Mouse (Mus musculus): ENCODE data around the gene Wfdc13. TPM values are rescaled to one million over a fixed set of nuclear protein-coding genes. Genes with fewer than 3 reads are reported as not detected.

Wfdc13 gene
- polyA plus RNA-seq, 1 experiment from 2014 or later = 0.93 TPM

DNA sequence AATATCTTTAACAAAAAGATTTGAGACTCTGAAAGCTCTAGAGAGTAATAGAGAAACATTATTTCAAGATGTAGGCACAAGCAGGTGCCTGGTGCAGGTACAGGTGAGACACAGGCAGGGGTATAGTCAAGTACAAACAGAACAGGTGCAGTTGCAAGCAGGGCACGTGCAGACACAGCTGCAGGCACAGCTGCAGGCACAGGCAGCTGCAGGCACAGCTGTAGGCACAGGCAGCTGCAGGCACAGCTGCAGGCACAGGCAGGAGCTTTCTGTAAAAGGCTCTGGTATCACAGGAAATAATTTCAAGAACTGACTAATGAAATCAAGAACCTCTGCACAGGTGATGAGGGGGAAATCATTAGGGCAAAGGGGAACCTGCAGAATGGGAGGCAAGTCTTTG is 14.0 kb upstream of the Wfdc13 start:
- WGBS = 32% methylated on average over 1 of the region's 1 CpGs

DNA sequence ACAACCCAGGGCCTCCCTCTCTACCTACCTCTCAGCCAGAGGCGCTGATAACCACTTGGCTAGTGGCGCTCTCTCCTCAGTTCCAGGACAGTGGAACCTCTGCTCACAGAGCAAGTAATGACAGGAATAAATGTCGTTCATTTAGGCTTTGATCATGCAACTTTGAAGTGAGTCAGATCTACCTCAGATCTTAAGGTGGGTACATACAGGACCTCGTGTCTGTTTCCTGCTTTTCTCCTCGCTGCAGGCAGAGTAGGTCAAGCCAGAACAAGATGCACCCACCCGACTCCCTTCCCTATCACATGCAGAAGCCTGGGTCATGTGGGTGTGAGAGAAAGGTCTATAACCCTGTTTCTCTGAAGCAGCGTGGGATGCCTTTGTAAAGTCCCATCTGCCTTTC is 10.9 kb upstream of the Wfdc13 start, which contains the start of gene Wfdc11:
Wfdc11 (minus strand) TSS at position 101 of the 400 bp plus-strand sequence.
- Histone ChIP-seq H3K27me3 (ENCODE audit: control insufficient read depth, insufficient read depth, low read length) (no peaks in the 10 kb centered on the region), H3K4me1 (ENCODE audit: control insufficient read depth, insufficient read depth, low read length) (peaks cover 5% of the 10 kb centered on the region), H3K36me3 (ENCODE audit: control insufficient read depth, insufficient read depth, low read length) (no peaks in the 10 kb centered on the region), H3K9ac (ENCODE audit: low read depth, low read length) (no peak within 1 kb of the TSS), H3K27ac (ENCODE audit: low read depth, low read length) (no peak within 1 kb of the TSS), H3K4me2 (replicated peaks; ENCODE audit: low read depth, low read length) (no peak within 1 kb of the TSS), H3K4me3 (ENCODE audit: low read length) (no peak within 1 kb of the TSS), H3K9me3 (ENCODE audit: control insufficient read depth, low read length) (no peaks in the 10 kb centered on the region)
- no peak for ATAC-seq (ENCODE audit: low FRiP score, low TSS enrichment)
- 63% methylated on average over 7 of the region's 7 CpGs for WGBS

More for the DNA sequence above, 14.0 kb upstream of the Wfdc13 start:
- no peaks in the 10 kb centered on the region for H3K4me1 ChIP-seq (ENCODE audit: control insufficient read depth, insufficient read depth, low read length)
- no peak for ATAC-seq (ENCODE audit: low FRiP score, low TSS enrichment)
- H3K27me3 ChIP-seq (ENCODE audit: control insufficient read depth, insufficient read depth, low read length) = no peaks in the 10 kb centered on the region
- no peaks in the 10 kb centered on the region for H3K36me3 ChIP-seq (ENCODE audit: control insufficient read depth, insufficient read depth, low read length)
- no peak overlapping the region for H3K4me2 ChIP-seq (replicated peaks; ENCODE audit: low read depth, low read length)
- H3K9me3 ChIP-seq (ENCODE audit: control insufficient read depth, low read length) = no peaks in the 10 kb centered on the region
- H3K27ac ChIP-seq (ENCODE audit: low read depth, low read length) = no peak overlapping the region
- no peak overlapping the region for H3K9ac ChIP-seq (ENCODE audit: low read depth, low read length)
- no peak overlapping the region for H3K4me3 ChIP-seq (ENCODE audit: low read length)

DNA sequence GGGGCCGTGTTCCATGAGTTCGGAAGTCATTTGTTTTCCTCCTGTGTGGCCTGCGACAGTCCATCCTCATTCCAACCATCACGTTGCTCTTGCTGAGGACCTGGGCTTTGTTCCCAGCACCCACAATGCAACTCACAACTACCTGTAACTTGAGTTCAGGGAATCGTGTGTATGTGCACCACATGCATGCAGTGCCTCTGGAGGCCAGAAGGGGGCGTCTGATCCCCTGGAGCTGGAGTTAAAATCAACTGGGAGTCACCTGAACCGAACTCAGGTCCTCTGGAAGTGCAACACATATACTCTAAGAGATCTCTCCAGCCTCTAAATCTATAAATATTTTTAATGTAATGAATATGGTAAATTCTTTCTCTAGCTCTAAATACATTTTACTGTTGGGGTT is 8.8 kb upstream of the Wfdc13 start:
- no peak overlapping the region for H3K4me2 ChIP-seq (replicated peaks; ENCODE audit: low read depth, low read length)
- no peaks in the 10 kb centered on the region for H3K9me3 ChIP-seq (ENCODE audit: control insufficient read depth, low read length)
- peaks cover 9% of the 10 kb centered on the region for H3K4me1 ChIP-seq (ENCODE audit: control insufficient read depth, insufficient read depth, low read length)
- H3K4me3 ChIP-seq (ENCODE audit: low read length) = no peak overlapping the region
- H3K27ac ChIP-seq (ENCODE audit: low read depth, low read length) = no peak overlapping the region
- no peak for ATAC-seq (ENCODE audit: low FRiP score, low TSS enrichment)
- 80% methylated on average over 7 of the region's 7 CpGs for WGBS
- no peaks in the 10 kb centered on the region for H3K36me3 ChIP-seq (ENCODE audit: control insufficient read depth, insufficient read depth, low read length)
- H3K9ac ChIP-seq (ENCODE audit: low read depth, low read length) = no peak overlapping the region
- H3K27me3 ChIP-seq (ENCODE audit: control insufficient read depth, insufficient read depth, low read length) = no peaks in the 10 kb centered on the region

DNA sequence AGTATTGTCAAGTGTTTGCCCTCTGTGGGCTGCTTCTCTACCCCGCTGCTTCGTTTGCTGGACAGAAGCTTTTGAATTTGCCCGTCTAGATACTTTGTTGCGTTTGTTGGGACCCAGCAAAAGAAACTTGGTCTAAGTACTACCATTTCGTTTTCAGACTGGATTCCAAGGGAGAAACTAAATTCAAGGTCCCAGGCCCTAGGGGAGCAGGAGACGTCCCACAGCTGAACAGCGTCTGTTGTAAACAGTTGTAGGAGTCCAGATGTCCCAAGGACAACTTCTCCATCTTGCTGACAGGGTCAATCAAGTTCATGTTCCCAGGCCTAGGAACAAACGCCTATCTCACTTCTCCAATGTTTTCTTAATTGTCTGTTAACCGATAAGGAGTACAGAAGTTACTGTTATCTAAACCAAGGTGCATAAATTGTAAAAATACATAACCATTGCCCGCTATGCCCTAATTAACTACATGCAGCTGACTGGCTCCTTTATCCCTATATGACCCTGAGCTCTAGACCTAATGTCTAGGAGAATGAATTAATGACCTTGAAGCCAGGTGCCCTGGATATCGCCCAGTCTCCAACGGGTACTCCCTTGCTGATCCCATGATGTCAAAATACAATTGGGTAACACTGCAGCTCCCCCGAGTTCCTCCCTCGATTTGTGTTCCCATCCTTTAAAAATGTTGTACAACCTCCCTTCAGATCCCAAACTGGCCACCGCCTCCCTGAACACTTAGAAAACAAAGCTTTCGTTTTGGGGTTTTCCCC is 7.8 kb upstream of the Wfdc13 start:
- WGBS = 63% methylated on average over 16 of the region's 16 CpGs
- peaks cover 9% of the 10 kb centered on the region for H3K4me1 ChIP-seq (ENCODE audit: control insufficient read depth, insufficient read depth, low read length)
- no peak overlapping the region for H3K4me2 ChIP-seq (replicated peaks; ENCODE audit: low read depth, low read length)
- H3K9ac ChIP-seq (ENCODE audit: low read depth, low read length) = no peak overlapping the region
- H3K4me3 ChIP-seq (ENCODE audit: low read length) = no peak overlapping the region
- H3K9me3 ChIP-seq (ENCODE audit: control insufficient read depth, low read length) = no peaks in the 10 kb centered on the region
- no peak for ATAC-seq (ENCODE audit: low FRiP score, low TSS enrichment)
- no peaks in the 10 kb centered on the region for H3K27me3 ChIP-seq (ENCODE audit: control insufficient read depth, insufficient read depth, low read length)
- H3K36me3 ChIP-seq (ENCODE audit: control insufficient read depth, insufficient read depth, low read length) = no peaks in the 10 kb centered on the region
- H3K27ac ChIP-seq (ENCODE audit: low read depth, low read length) = no peak overlapping the region

DNA sequence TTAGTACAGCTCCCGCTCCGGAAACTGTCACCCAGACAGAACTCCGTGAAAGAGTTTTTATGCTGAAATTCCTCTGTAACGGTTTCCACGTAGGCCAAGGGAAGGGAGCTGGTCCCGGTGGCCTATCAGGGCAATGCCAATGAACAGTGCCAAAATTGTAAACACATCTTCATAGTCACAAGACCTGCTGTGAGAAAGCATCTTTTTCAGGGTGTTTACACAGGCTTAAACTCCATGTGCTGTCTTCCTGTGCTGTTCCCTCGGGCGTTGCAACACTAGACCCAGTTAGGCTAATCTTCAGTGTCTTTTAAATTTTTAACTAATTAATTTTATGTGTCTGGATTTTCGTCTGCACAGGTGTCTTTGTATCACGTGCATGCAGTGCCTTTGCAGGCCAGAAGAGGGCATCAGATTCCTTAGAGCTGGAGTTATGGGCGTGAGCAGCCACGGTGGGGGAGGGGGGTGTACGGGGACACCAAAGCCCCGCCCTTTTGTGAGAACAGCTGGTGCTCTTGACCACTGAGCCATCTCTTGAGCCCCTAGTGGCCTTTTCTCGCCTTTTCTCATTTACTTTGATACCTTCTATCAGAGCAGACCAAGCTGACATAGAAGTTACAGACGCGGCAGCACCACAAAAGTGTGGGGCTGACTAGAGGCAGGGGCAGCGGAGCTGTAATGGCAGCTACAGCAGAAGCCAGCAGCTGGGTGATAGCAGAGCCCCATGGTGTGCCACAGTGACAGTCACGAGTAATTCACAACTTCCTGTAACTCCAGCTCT is 5.9 kb upstream of the Wfdc13 start:
- H3K4me3 ChIP-seq (ENCODE audit: low read length) = peak overlapping the region; percentile 18; the same call in 1 of the 2 replicates
- WGBS = 17% methylated on average over 19 of the region's 19 CpGs
- no peaks in the 10 kb centered on the region for H3K9me3 ChIP-seq (ENCODE audit: control insufficient read depth, low read length)
- H3K4me2 ChIP-seq (replicated peaks; ENCODE audit: low read depth, low read length) = peak overlapping the region; percentile 38
- no peak overlapping the region for H3K9ac ChIP-seq (ENCODE audit: low read depth, low read length)
- H3K27me3 ChIP-seq (ENCODE audit: control insufficient read depth, insufficient read depth, low read length) = no peaks in the 10 kb centered on the region
- peak; percentile 91 for ATAC-seq (ENCODE audit: low FRiP score, low TSS enrichment)
- peaks cover 9% of the 10 kb centered on the region for H3K4me1 ChIP-seq (ENCODE audit: control insufficient read depth, insufficient read depth, low read length)
- no peak overlapping the region for H3K27ac ChIP-seq (ENCODE audit: low read depth, low read length)
- H3K36me3 ChIP-seq (ENCODE audit: control insufficient read depth, insufficient read depth, low read length) = no peaks in the 10 kb centered on the region

DNA sequence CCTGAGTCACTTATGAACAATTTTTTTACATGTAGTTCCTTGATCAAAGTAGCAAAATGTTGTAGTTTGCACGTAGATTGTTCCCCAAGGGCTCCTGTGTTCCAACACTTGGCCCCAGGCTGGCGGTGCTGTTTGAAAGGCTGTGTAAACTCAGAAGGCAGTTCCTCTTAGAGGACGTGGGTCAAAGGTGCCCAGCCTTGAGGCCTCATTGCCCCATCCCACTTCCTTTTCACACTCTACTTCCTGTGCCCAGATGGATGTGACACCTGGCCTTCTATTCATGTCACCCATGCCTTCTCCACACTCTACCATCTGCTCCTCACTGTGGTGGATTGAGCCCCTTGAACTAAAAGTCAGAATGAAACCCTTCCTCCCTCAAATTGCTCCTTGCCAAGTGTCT is 5.0 kb upstream of the Wfdc13 start:
- Histone ChIP-seq H3K27ac (ENCODE audit: low read depth, low read length) (no peak overlapping the region), H3K9ac (ENCODE audit: low read depth, low read length) (no peak overlapping the region), H3K9me3 (ENCODE audit: control insufficient read depth, low read length) (no peaks in the 10 kb centered on the region), H3K36me3 (ENCODE audit: control insufficient read depth, insufficient read depth, low read length) (no peaks in the 10 kb centered on the region), H3K4me3 (ENCODE audit: low read length) (no peak overlapping the region), H3K4me1 (ENCODE audit: control insufficient read depth, insufficient read depth, low read length) (peaks cover 9% of the 10 kb centered on the region), H3K27me3 (ENCODE audit: control insufficient read depth, insufficient read depth, low read length) (no peaks in the 10 kb centered on the region), H3K4me2 (replicated peaks; ENCODE audit: low read depth, low read length) (no peak overlapping the region)
- no peak for ATAC-seq (ENCODE audit: low FRiP score, low TSS enrichment)
- 28% methylated on average over 3 of the region's 3 CpGs for WGBS

DNA sequence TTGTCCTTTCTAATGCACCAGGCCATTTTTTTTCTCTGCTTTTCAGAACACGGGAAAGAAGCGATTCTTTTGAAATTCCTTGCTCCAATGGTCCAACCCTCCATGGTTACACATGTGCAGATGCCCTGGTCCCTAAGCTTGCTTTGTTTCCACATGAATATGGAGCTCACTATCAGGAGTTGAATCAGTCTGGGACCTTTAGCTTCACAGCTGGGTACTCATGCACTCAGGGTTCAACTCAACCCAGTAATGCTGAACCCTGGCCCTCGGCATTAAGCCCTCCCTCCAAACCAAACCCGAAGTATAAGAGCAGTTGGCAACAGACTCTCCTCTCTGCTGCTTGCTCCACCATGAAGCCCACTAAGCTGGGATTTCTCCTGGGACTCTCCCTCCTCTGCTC is 13.3 kb downstream of the Wfdc13 start, which contains the start of gene Spint4:
Spint4 (plus strand) TSS at position 301 of the 400 bp plus-strand sequence.
- Histone ChIP-seq H3K4me1 (ENCODE audit: control insufficient read depth, insufficient read depth, low read length) (no peaks in the 10 kb centered on the region), H3K9me3 (ENCODE audit: control insufficient read depth, low read length) (no peaks in the 10 kb centered on the region), H3K27me3 (ENCODE audit: control insufficient read depth, insufficient read depth, low read length) (no peaks in the 10 kb centered on the region), H3K9ac (ENCODE audit: low read depth, low read length) (no peak within 1 kb of the TSS), H3K4me2 (replicated peaks; ENCODE audit: low read depth, low read length) (no peak within 1 kb of the TSS), H3K27ac (ENCODE audit: low read depth, low read length) (no peak within 1 kb of the TSS), H3K4me3 (ENCODE audit: low read length) (no peak within 1 kb of the TSS), H3K36me3 (ENCODE audit: control insufficient read depth, insufficient read depth, low read length) (no peaks in the 10 kb centered on the region)
- 72% methylated on average over 4 of the region's 4 CpGs for WGBS
- ATAC-seq (ENCODE audit: low FRiP score, low TSS enrichment) = no peak

DNA sequence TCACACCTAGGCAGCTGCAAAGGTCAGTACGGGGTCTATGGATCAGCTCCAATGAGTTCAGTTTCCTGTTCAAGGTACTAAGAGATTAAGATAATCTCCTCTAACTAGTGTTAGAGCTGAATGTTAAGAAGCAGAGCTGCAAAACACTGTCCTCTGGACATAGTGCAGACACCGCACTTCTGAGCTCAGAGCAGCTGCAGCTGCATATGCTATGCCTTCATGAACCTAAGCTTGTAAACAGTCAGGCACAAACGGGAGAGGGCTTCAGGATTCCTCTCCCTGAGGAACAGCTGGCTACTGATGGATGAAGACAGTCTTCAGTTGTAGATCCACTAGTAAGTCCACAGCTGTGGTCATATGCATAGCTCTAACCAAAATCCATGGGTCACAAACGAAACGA is 16.1 kb downstream of the Wfdc13 start:
- Histone ChIP-seq H3K27ac (ENCODE audit: low read depth, low read length) (no peak overlapping the region), H3K27me3 (ENCODE audit: control insufficient read depth, insufficient read depth, low read length) (no peaks in the 10 kb centered on the region), H3K36me3 (ENCODE audit: control insufficient read depth, insufficient read depth, low read length) (no peaks in the 10 kb centered on the region), H3K9me3 (ENCODE audit: control insufficient read depth, low read length) (no peaks in the 10 kb centered on the region), H3K4me2 (replicated peaks; ENCODE audit: low read depth, low read length) (no peak overlapping the region), H3K4me3 (ENCODE audit: low read length) (no peak overlapping the region), H3K4me1 (ENCODE audit: control insufficient read depth, insufficient read depth, low read length) (no peaks in the 10 kb centered on the region), H3K9ac (ENCODE audit: low read depth, low read length) (no peak overlapping the region)
- 68% methylated on average over 5 of the region's 5 CpGs for WGBS
- ATAC-seq (ENCODE audit: low FRiP score, low TSS enrichment) = no peak

DNA sequence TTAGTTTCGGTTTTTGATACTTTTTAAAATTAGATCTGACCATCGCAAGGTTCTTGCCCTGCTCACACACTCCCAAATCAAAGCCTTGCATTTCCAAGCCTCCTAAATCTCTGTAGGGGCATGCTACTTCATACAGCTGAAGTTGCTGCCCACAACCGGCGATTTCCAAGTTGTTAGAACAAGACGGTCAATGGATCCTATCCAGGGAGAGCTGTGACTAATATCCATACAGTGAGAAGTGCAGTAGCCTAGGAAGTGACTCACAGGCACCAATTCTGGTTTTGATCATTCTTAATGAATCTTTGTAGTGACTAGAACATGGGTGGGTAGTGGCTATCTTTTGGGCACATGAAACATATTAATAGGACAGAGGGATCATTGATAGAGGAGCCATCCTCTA is 16.9 kb downstream of the Wfdc13 start:
- Histone ChIP-seq H3K4me3 (ENCODE audit: low read length) (no peak overlapping the region), H3K4me1 (ENCODE audit: control insufficient read depth, insufficient read depth, low read length) (no peaks in the 10 kb centered on the region), H3K9me3 (ENCODE audit: control insufficient read depth, low read length) (no peaks in the 10 kb centered on the region), H3K4me2 (replicated peaks; ENCODE audit: low read depth, low read length) (no peak overlapping the region), H3K9ac (ENCODE audit: low read depth, low read length) (no peak overlapping the region), H3K27me3 (ENCODE audit: control insufficient read depth, insufficient read depth, low read length) (no peaks in the 10 kb centered on the region), H3K27ac (ENCODE audit: low read depth, low read length) (no peak overlapping the region), H3K36me3 (ENCODE audit: control insufficient read depth, insufficient read depth, low read length) (no peaks in the 10 kb centered on the region)
- 89% methylated on average over 5 of the region's 5 CpGs for WGBS
- no peak for ATAC-seq (ENCODE audit: low FRiP score, low TSS enrichment)
